Mouse (Mus musculus): ENCODE data around the gene Nusap1. TPM values are rescaled to one million over a fixed set of nuclear protein-coding genes. Genes with fewer than 3 reads are reported as not detected.
"Not testable (repeated sequence)": the region's sequence is repeated elsewhere in the genome, so short reads cannot be mapped to it uniquely, and the experiment has no call there.

The Nusap1 gene
- polyA plus RNA-seq, 1 experiment from 2014 or later = 68.5 TPM

GRCm38 (mm10) chr2:119662220-119663182, 44.4 kb downstream of the Nusap1 start, which contains the start of gene Ndufaf1:
Gene Ndufaf1, minus strand, starts transcription at chr2:119662827.
- H3K9me3 ChIP-seq = no peaks in the 10 kb centered on the region
- 1% methylated on average over 44 of the region's 44 CpGs for WGBS
- no peaks in the 10 kb centered on the region for H3K27me3 ChIP-seq (replicated peaks)
- H3K4me2 ChIP-seq = peak within 1 kb of the TSS; percentile 67
- H3K36me3 ChIP-seq = peaks cover 14% of the 10 kb centered on the region; the same call in 1 of the 2 replicates
- H3K27ac ChIP-seq = peak within 1 kb of the TSS; percentile 57; the same call in 1 of the 2 replicates
- peak within 1 kb of the TSS; percentile 95 for H3K4me3 ChIP-seq (replicated peaks)
- ATAC-seq (ENCODE audit: insufficient read depth, low FRiP score, low read depth) = peak; percentile 72
- H3K4me1 ChIP-seq = 0 out of 2 replicates have a peak, but pooled peaks cover 3% of the 10 kb centered on the region
- peak within 1 kb of the TSS; percentile 84 for H3K9ac ChIP-seq

DNA sequence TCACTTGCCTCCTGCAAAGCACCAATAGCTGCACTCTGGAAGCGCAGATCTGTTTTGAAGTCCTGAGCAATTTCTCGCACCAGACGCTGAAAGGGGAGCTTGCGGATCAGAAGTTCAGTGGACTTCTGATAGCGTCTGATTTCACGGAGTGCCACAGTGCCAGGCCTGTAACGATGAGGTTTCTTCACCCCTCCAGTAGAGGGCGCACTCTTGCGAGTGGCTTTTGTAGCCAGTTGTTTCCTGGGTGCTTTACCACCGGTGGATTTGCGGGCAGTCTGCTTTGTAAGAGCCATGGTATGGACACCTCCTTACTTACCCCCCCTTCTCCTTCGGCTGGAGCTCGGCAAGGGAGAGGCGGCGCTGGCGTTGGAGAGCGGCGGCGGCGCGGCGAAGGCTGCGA, 47.6 kb downstream of the Nusap1 start:
- not testable (repeated sequence) for ATAC-seq (ENCODE audit: insufficient read depth, low FRiP score, low read depth); H3K4me1 ChIP-seq; H3K4me2 ChIP-seq; H3K27ac ChIP-seq; H3K27me3 ChIP-seq (replicated peaks); H3K36me3 ChIP-seq; H3K9ac ChIP-seq; H3K9me3 ChIP-seq; H3K4me3 ChIP-seq (replicated peaks)
- WGBS = 70% methylated on average over 21 of the region's 23 CpGs

- no peak for ATAC-seq (ENCODE audit: insufficient read depth, low FRiP score, low read depth)
- WGBS = 18% methylated on average over 7 of the region's 7 CpGs
- no peak overlapping the region for H3K27ac ChIP-seq
- no peak overlapping the region for H3K4me3 ChIP-seq (replicated peaks)
- no peaks in the 10 kb centered on the region for H3K27me3 ChIP-seq (replicated peaks)
- H3K4me2 ChIP-seq = no peak overlapping the region
- no peaks in the 10 kb centered on the region for H3K36me3 ChIP-seq
- H3K9me3 ChIP-seq = no peaks in the 10 kb centered on the region
- H3K9ac ChIP-seq = no peak overlapping the region
- no peaks in the 10 kb centered on the region for H3K4me1 ChIP-seq
Measured at GRCm38 (mm10) chr2:119669010-119669409, 50.9 kb downstream of the Nusap1 start.

GRCm38 (mm10) chr2:119674525-119675214, 56.6 kb downstream of the Nusap1 start, which contains the start of gene Rtf1:
Gene Rtf1, plus strand, starts transcription at chr2:119675068.
- peak within 1 kb of the TSS; percentile 83 for H3K4me2 ChIP-seq
- H3K4me3 ChIP-seq (replicated peaks) = peak within 1 kb of the TSS; percentile 72
- ATAC-seq (ENCODE audit: insufficient read depth, low FRiP score, low read depth) = peak; percentile 96
- 0 out of 2 replicates have a peak, but pooled peaks cover 4% of the 10 kb centered on the region for H3K4me1 ChIP-seq
- peak within 1 kb of the TSS; percentile 89 for H3K27ac ChIP-seq
- H3K36me3 ChIP-seq = no peaks in the 10 kb centered on the region
- peak within 1 kb of the TSS; percentile 79 for H3K9ac ChIP-seq
- under 1% methylated on average over 58 of the region's 58 CpGs for WGBS
- H3K9me3 ChIP-seq = no peaks in the 10 kb centered on the region
- no peaks in the 10 kb centered on the region for H3K27me3 ChIP-seq (replicated peaks)

DNA sequence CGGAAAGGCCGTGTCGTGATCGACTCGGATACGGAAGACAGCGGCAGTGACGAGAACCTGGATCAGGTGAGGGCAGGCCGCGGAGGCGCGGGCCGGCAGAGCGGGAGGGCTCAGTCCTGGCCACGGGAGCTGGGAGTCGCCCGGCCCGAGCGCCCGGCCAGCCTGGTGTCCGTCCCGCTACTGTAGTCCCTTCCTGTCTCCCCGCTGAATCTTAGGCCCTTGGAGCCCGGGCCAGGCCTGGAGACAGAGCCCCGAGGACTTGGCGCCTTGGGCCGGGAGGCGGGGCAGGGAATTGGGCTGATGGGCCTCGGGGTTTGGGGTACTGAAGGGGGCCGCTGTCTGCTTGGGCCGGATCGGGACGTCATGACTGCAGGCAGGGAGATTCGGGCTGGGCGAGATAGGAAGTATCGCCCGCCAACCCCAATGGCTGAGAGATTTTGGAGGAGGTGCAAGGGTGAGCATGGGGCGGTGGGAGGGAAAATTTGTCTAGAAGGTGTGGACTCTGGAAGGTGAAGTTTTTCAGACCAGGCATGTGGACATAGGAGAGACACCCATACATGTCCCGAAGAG, 57.2 kb downstream of the Nusap1 start:
- Histone ChIP-seq H3K4me3 (replicated peaks) (peak overlapping the region; percentile 72), H3K36me3 (no peaks in the 10 kb centered on the region), H3K27me3 (replicated peaks) (no peaks in the 10 kb centered on the region), H3K9ac (peak overlapping the region; percentile 79), H3K4me2 (peak overlapping the region; percentile 83), H3K27ac (peak overlapping the region; percentile 49), H3K9me3 (no peaks in the 10 kb centered on the region), H3K4me1 (0 out of 2 replicates have a peak, but pooled peaks cover 4% of the 10 kb centered on the region)
- under 1% methylated on average over 39 of the region's 39 CpGs for WGBS
- peak; percentile 79 for ATAC-seq (ENCODE audit: insufficient read depth, low FRiP score, low read depth)

DNA sequence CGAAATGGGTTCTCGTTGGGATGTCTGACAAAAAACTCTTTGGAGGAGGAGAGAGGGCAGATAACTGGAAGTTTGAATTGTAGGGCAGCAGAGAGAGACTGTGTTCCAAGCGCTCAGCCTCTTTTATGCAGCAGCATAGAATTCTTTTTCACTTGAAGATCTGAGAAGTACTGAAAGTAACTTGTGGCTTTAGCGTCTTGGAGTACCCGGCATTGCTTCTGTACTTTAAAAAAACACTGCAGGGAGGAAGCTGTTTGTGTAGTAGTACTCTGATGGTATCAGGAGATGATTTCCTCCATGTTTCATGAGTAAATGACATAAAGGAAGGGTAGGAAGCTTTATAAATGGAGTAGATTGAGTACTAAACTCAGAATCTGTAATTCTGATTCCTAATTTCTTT, 57.7 kb downstream of the Nusap1 start:
- H3K4me3 ChIP-seq (replicated peaks) = peak overlapping the region; percentile 72
- H3K36me3 ChIP-seq = no peaks in the 10 kb centered on the region
- WGBS = 3% methylated on average over 5 of the region's 5 CpGs
- peak overlapping the region; percentile 79; the same call in 1 of the 2 replicates for H3K9ac ChIP-seq
- peak overlapping the region; percentile 83 for H3K4me2 ChIP-seq
- no peak for ATAC-seq (ENCODE audit: insufficient read depth, low FRiP score, low read depth)
- no peaks in the 10 kb centered on the region for H3K27me3 ChIP-seq (replicated peaks)
- H3K4me1 ChIP-seq = 0 out of 2 replicates have a peak, but pooled peaks cover 4% of the 10 kb centered on the region
- H3K27ac ChIP-seq = 0 out of 2 replicates have a peak overlapping the region, but pooled peaks have one; percentile 49
- H3K9me3 ChIP-seq = no peaks in the 10 kb centered on the region

DNA sequence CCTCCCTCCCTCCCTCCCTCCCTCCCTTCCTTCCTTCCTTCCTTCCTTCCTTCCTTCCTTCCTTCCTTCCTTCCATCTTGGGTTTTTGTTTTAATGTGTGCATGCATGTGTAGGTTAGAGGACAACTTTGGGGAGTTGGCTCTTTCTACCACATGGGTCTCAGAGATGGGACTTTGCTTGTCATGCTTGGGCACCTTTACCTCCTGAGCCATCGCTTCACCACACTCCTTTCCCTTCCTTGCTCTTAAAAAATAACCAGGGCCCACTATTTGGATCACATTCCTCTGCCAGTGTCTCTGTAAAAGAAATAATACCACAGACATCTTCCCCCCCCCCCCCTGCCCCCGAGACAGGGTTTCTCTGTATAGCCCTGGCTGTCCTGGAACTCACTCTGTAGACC, 65.6 kb downstream of the Nusap1 start:
- no peak for ATAC-seq (ENCODE audit: insufficient read depth, low FRiP score, low read depth)
- no peak overlapping the region for H3K27ac ChIP-seq
- H3K27me3 ChIP-seq (replicated peaks) = no peaks in the 10 kb centered on the region
- no peaks in the 10 kb centered on the region for H3K4me1 ChIP-seq
- peaks cover 4% of the 10 kb centered on the region; the same call in 1 of the 2 replicates for H3K36me3 ChIP-seq
- H3K9ac ChIP-seq = no peak overlapping the region
- 85% methylated on average over 2 of the region's 2 CpGs for whole genome bisulfite sequencing
- no peak overlapping the region for H3K4me2 ChIP-seq
- H3K4me3 ChIP-seq (replicated peaks) = no peak overlapping the region
- H3K9me3 ChIP-seq = no peaks in the 10 kb centered on the region

DNA sequence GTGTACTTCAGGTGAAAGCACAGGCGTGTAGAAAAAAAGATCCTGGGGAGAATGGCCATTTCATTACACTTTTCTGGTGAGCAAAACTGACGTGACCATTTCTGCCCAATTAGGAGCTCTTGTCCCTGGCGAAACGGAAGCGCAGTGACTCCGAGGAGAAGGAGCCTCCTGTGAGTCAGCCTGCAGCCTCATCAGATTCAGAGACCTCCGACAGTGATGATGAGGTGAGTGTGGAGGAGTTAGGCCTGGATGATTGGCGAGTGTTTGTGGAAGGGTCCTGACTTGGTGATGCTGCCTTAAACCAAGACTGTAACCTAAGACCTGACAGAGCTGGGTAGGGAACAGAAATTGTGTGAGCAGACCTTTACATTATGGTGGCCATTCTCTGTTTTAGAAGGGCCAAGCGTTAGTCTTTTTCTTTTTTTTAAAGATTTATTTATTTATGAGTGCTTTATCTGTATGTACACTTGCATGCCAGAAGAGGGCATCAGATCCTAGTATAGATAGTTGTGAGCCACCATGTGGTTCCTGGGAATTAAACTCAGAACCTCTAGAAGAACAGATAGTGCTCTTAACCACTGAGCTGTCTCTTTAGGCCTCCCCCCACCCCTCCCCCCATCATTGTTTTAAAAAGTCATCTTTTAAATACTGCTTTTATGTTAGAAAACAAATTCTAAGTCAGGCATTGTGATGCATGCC, 74.1 kb downstream of the Nusap1 start:
- Histone ChIP-seq H3K36me3 (peaks cover 15% of the 10 kb centered on the region; the same call in 1 of the 2 replicates), H3K9ac (no peak overlapping the region), H3K4me2 (no peak overlapping the region), H3K27me3 (replicated peaks) (no peaks in the 10 kb centered on the region), H3K4me1 (no peaks in the 10 kb centered on the region), H3K27ac (no peak overlapping the region), H3K4me3 (replicated peaks) (no peak overlapping the region), H3K9me3 (no peaks in the 10 kb centered on the region)
- whole genome bisulfite sequencing = 75% methylated on average over 9 of the region's 9 CpGs
- ATAC-seq (ENCODE audit: insufficient read depth, low FRiP score, low read depth) = no peak

DNA sequence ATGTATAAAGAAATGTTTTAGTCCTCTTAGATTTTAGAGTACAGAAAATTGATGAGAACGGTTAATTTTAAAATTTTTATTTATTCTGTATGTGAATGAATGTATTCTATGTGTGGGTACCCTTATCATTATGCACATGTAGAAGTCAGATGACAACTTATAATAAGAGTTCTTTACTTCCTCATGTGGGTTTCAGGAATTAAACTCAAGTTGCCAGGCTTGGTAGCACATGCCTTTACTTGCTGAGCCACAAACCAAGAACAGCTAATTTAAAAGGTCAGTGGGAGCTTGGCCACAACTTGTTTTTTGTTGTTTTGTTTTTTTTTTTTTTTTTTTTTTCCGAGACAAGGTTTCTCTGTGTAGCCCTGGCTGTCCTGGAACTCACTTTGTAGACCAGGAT, 76.7 kb downstream of the Nusap1 start:
- no peak overlapping the region for H3K4me2 ChIP-seq
- H3K4me1 ChIP-seq = no peaks in the 10 kb centered on the region
- no peaks in the 10 kb centered on the region for H3K27me3 ChIP-seq (replicated peaks)
- no peaks in the 10 kb centered on the region for H3K9me3 ChIP-seq
- ATAC-seq (ENCODE audit: insufficient read depth, low FRiP score, low read depth) = no peak
- peaks cover 15% of the 10 kb centered on the region; the same call in 1 of the 2 replicates for H3K36me3 ChIP-seq
- H3K27ac ChIP-seq = no peak overlapping the region
- H3K9ac ChIP-seq = no peak overlapping the region
- no peak overlapping the region for H3K4me3 ChIP-seq (replicated peaks)
- 87% methylated on average over 2 of the region's 2 CpGs for WGBS

- ATAC-seq (ENCODE audit: insufficient read depth, low FRiP score, low read depth) = no peak
- no peak overlapping the region for H3K9ac ChIP-seq
- no peak overlapping the region for H3K4me3 ChIP-seq (replicated peaks)
- 69% methylated on average over 1 of the region's 1 CpGs for WGBS
- no peaks in the 10 kb centered on the region for H3K4me1 ChIP-seq
- H3K4me2 ChIP-seq = no peak overlapping the region
- no peaks in the 10 kb centered on the region for H3K9me3 ChIP-seq
- no peaks in the 10 kb centered on the region for H3K27me3 ChIP-seq (replicated peaks)
- no peak overlapping the region for H3K27ac ChIP-seq
- H3K36me3 ChIP-seq = peaks cover 15% of the 10 kb centered on the region; the same call in 1 of the 2 replicates
Measured at GRCm38 (mm10) chr2:119696111-119696510, 78.0 kb downstream of the Nusap1 start.

DNA sequence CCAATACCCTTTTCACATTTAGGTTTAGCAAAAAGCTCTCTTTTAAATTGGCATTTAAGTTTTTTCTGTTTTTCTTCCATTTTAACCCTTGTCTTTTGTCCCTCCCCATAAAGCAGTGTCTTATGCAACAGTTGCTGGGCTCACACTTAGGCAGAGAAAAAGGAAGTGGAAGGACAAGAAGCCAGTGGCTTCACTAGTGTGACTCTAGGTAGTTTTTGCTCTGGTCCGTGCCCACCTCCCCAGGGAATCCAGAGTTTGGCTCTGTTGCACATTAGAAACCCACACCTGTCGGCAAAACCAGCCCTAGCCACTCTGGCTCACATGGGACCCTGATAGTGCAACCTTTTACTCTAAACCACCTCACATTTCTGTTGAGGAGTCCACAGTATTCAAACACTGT, 80.4 kb downstream of the Nusap1 start:
- Histone ChIP-seq H3K27ac (no peak overlapping the region), H3K27me3 (replicated peaks) (no peaks in the 10 kb centered on the region), H3K36me3 (0 out of 2 replicates have a peak, but pooled peaks cover 9% of the 10 kb centered on the region), H3K4me3 (replicated peaks) (no peak overlapping the region), H3K9me3 (no peaks in the 10 kb centered on the region), H3K9ac (no peak overlapping the region), H3K4me1 (no peaks in the 10 kb centered on the region), H3K4me2 (no peak overlapping the region)
- 81% methylated on average over 2 of the region's 2 CpGs for WGBS
- no peak for ATAC-seq (ENCODE audit: insufficient read depth, low FRiP score, low read depth)

Measured in stomach, embryonic 15.5 days (tissue).